ENCODE assay signal across 8 mouse cellular contexts in the genomic region with DNA sequence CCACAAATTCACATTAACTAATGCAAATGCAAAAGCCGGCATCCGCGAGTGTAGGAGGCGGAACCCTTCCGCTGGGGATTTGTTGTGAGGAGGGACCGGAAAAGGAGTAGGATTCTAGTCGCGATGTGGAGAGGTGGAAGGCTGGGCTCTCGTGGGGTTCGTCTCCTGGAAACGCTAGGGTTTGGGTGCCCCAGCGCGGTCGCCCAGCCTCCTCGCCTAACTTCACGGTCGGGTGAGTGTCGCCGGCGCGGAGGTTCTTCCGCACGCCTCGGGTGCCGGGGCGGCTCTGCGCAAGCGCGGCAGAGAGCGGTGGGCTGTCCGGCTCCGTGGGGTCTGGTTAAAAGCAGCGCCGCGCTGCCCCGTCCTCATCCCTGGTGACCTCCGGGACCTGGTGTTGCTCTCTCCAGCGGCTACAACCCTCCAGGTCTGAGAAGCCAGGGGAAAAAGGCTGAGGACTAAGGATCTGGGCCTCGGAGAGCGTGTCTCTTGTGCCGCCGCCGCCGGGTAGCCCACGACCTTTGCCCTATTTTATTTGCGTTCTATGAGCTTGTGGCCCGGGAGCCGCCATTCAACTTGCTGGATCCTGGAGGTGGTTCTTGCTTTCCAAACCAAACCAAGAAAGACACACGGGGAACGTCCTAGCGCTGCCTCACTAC. TPM values are rescaled to one million over a fixed set of nuclear protein-coding genes. Genes with fewer than 3 reads are reported as not detected.
A peak's percentile ranks its signal among the peaks of the same experiment; 100 is the strongest.
DNase-seq lines count a peak whose midpoint lies in the region; ATAC-seq lines count a peak whose summit lies in the region.

Gene Coq3 (plus strand): TSS at position 109 of the 656 bp plus-strand sequence.

- peaks cover 8% of the 10 kb centered on the region for H3K4me1 ChIP-seq in heart, embryonic 13.5 days
- H3K4me1 ChIP-seq in liver, embryonic 12.5 days = peaks cover 21% of the 10 kb centered on the region
- H3K4me1 ChIP-seq in stomach, embryonic 15.5 days = no peaks in the 10 kb centered on the region

- H3K9me3 ChIP-seq in heart, embryonic 13.5 days = no peaks in the 10 kb centered on the region
- H3K9me3 ChIP-seq in liver, embryonic 12.5 days (replicated peaks) = no peaks in the 10 kb centered on the region
- H3K9me3 ChIP-seq in stomach, embryonic 15.5 days = no peaks in the 10 kb centered on the region

- peak within 1 kb of the TSS; percentile 96 for H3K27ac ChIP-seq in heart, embryonic 13.5 days (replicated peaks)
- H3K27ac ChIP-seq in liver, embryonic 12.5 days = peak within 1 kb of the TSS; percentile 91
- peak within 1 kb of the TSS; percentile 91 for H3K27ac ChIP-seq in stomach, embryonic 15.5 days

- H3K27me3 ChIP-seq in heart, embryonic 13.5 days (replicated peaks) = no peaks in the 10 kb centered on the region
- no peaks in the 10 kb centered on the region for H3K27me3 ChIP-seq in liver, embryonic 12.5 days (replicated peaks)
- H3K27me3 ChIP-seq in stomach, embryonic 15.5 days (replicated peaks) = no peaks in the 10 kb centered on the region

- WGBS in heart, embryonic 13.5 days = under 1% methylated on average over 51 of the region's 51 CpGs
- WGBS in liver, embryonic 12.5 days (ENCODE audit: insufficient replicate concordance) = under 1% methylated on average over 51 of the region's 51 CpGs
- WGBS in stomach, embryonic 15.5 days = under 1% methylated on average over 51 of the region's 51 CpGs

- H3K4me3 ChIP-seq in heart, embryonic 13.5 days = peak within 1 kb of the TSS; percentile 83
- peak within 1 kb of the TSS; percentile 75 for H3K4me3 ChIP-seq in liver, embryonic 12.5 days
- peak within 1 kb of the TSS; percentile 69 for H3K4me3 ChIP-seq in stomach, embryonic 15.5 days (replicated peaks)

- peak; percentile 77 for ATAC-seq in erythroid progenitor cell, adult 5-6 weeks (replicated peaks; ENCODE audit: low FRiP score, poor library complexity, severe bottlenecking)
- ATAC-seq in heart, embryonic 13.5 days (ENCODE audit: extremely low read depth, insufficient number of reproducible peaks, low FRiP score, low TSS enrichment) = peak; percentile 76
- ATAC-seq in liver, embryonic 12.5 days = peak; percentile 86
- peak; percentile 93 for ATAC-seq in stomach, embryonic 15.5 days (ENCODE audit: insufficient read depth, low FRiP score, low read depth)

- H3K9ac ChIP-seq in heart, embryonic 13.5 days = peak within 1 kb of the TSS; percentile 91
- peak within 1 kb of the TSS; percentile 76 for H3K9ac ChIP-seq in liver, embryonic 12.5 days
- peak within 1 kb of the TSS; percentile 62 for H3K9ac ChIP-seq in stomach, embryonic 15.5 days

- peak within 1 kb of the TSS; percentile 73 for H3K4me2 ChIP-seq in heart, embryonic 13.5 days
- H3K4me2 ChIP-seq in liver, embryonic 12.5 days = peak within 1 kb of the TSS; percentile 81
- H3K4me2 ChIP-seq in stomach, embryonic 15.5 days = peak within 1 kb of the TSS; percentile 54

- peaks cover 19% of the 10 kb centered on the region for H3K36me3 ChIP-seq in heart, embryonic 13.5 days
- H3K36me3 ChIP-seq in liver, embryonic 12.5 days = peaks cover 20% of the 10 kb centered on the region
- H3K36me3 ChIP-seq in stomach, embryonic 15.5 days = no peaks in the 10 kb centered on the region

- DNase-seq in CD4-positive helper T cell, adult 2 months (ENCODE audit: low read depth, low spot score) = peak; percentile 83
- DNase-seq in brain, embryonic 18.5 days (ENCODE audit: low read depth, low spot score) = peak; percentile 61
- peak; percentile 85 for DNase-seq in kidney, postnatal 10 days
- peak; percentile 53 to 69 for DNase-seq in natural killer cell, adult 2 months (ENCODE audit: low spot score in 2 of 2)

RNA-seq across cellular contexts. Expression of gene Coq3, which starts in this region (rescaled TPM):
- 7.1 TPM in 1 of 2 replicates, not detected in the other for total RNA-seq in erythroid progenitor cell, adult 5-6 weeks (2015; ENCODE audit: low replicate concordance)
- total RNA-seq in erythroid progenitor cell, adult 5-6 weeks (2017; ENCODE audit: low replicate concordance) = 2.7 TPM in 1 of 2 replicates, not detected in the other
- 16.3 and 16.7 TPM in 2 replicates for polyA plus RNA-seq in heart, embryonic 13.5 days (2015; fragmentation: Nextera tagmentation; extraction: Ambion mirVana)
- polyA plus RNA-seq in liver, embryonic 12.5 days (2016; fragmentation: Nextera tagmentation; extraction: Ambion mirVana) = 11.6 and 12.4 TPM in 2 replicates
- polyA plus RNA-seq in stomach, embryonic 15.5 days (2015; fragmentation: Nextera tagmentation; extraction: Ambion mirVana) = 13.9 and 14.6 TPM in 2 replicates

Comparison
In these comparisons a context has a peak if more than half of its experiments do, and no peak if none do; other contexts are left out.
1. Peak in every context shown above with its lines: DNase-seq, ATAC-seq, H3K4me3 ChIP-seq and H3K27ac ChIP-seq.